Mouse (Mus musculus): ENCODE data around the gene Pnpt1. TPM values are rescaled to one million over a fixed set of nuclear protein-coding genes. Genes with fewer than 3 reads are reported as not detected.

The Pnpt1 gene
- polyA plus RNA-seq (2015; fragmentation: Nextera tagmentation; extraction: Ambion mirVana): 28.5 and 30.0 TPM in 2 replicates

GRCm38 (mm10) chr11:29130385-29131355 lies at the start of gene Pnpt1:
Gene Pnpt1, plus strand, starts transcription at chr11:29130744.

GRCm38 (mm10) chr11:29172563-29173124 lies 42.1 kb downstream of the Pnpt1 start, which contains the start of gene Ppp4r3b:
Gene Ppp4r3b, plus strand, starts transcription at chr11:29172890.

Other genes with a start within 250 kb of the Pnpt1 start
- 46.1 and 55.6 TPM in 2 replicates for gene Ppp4r3b, start 42.1 kb downstream of the Pnpt1 start, polyA plus RNA-seq (2015; fragmentation: Nextera tagmentation; extraction: Ambion mirVana)
- gene Cfap36, start 116.7 kb downstream of the Pnpt1 start, polyA plus RNA-seq (2015; fragmentation: Nextera tagmentation; extraction: Ambion mirVana): 28.4 and 33.6 TPM in 2 replicates
- 11.5 and 14.4 TPM in 2 replicates for gene Ccdc88a, start 242.9 kb downstream of the Pnpt1 start, polyA plus RNA-seq (2015; fragmentation: Nextera tagmentation; extraction: Ambion mirVana)

Measured in spleen, postnatal 0 days (tissue).